Mouse (Mus musculus): ENCODE data around the gene Exosc1.
"Not testable (repeated sequence)": the region's sequence is repeated elsewhere in the genome, so short reads cannot be mapped to it uniquely, and the experiment has no call there.

The Exosc1 gene

GRCm38 (mm10) chr19:41933179-41934086 is at the start of gene Exosc1, which contains the start of gene Zdhhc16:
Exosc1 (minus strand) TSS chr19:41933423.
Zdhhc16 (plus strand) TSS chr19:41933480.
- peak; percentile 98 for DNase-seq

GRCm38 (mm10) chr19:41982791-41983150 is 49.5 kb upstream of the Exosc1 start:
- no peak for DNase-seq

- DNase-seq, result no peak
Observed at GRCm38 (mm10) chr19:41981931-41982790, 48.9 kb upstream of the Exosc1 start.

GRCm38 (mm10) chr19:41981595-41981927 is 48.3 kb upstream of the Exosc1 start, which contains the start of gene Ubtd1:
Ubtd1 (plus strand) TSS chr19:41981763.
- DNase-seq, result no peak

- DNase-seq, result peak; percentile 100
Observed at GRCm38 (mm10) chr19:41980819-41981594, 47.8 kb upstream of the Exosc1 start, which contains the start of gene Mms19. Mms19 (minus strand) TSS chr19:41981157.

- DNase-seq, result no peak
Observed at GRCm38 (mm10) chr19:41980422-41980818, 47.2 kb upstream of the Exosc1 start.

GRCm38 (mm10) chr19:41973891-41974794 is 40.9 kb upstream of the Exosc1 start:
- DNase-seq, result no peak

GRCm38 (mm10) chr19:41969618-41970017 is 36.4 kb upstream of the Exosc1 start:
- DNase-seq, result no peak

- no peak for DNase-seq
Observed at GRCm38 (mm10) chr19:41953574-41953973, 20.4 kb upstream of the Exosc1 start.

GRCm38 (mm10) chr19:41952287-41952686 is 19.1 kb upstream of the Exosc1 start:
- peak; percentile 11 for DNase-seq

GRCm38 (mm10) chr19:41943841-41944240 is 10.6 kb upstream of the Exosc1 start:
- no peak for DNase-seq

GRCm38 (mm10) chr19:41938539-41938938 is 5.3 kb upstream of the Exosc1 start:
- no peak for DNase-seq

- no peak for DNase-seq
Observed at GRCm38 (mm10) chr19:41935921-41936320, 2.7 kb upstream of the Exosc1 start.

- no peak for DNase-seq
Observed at GRCm38 (mm10) chr19:41934124-41934523, 901 bp upstream of the Exosc1 start.

GRCm38 (mm10) chr19:41932686-41933085 is 537 bp downstream of the Exosc1 start:
- DNase-seq, result no peak

GRCm38 (mm10) chr19:41920412-41921067 is 12.7 kb downstream of the Exosc1 start:
- DNase-seq, result no peak

GRCm38 (mm10) chr19:41919471-41919870 is 13.8 kb downstream of the Exosc1 start:
- no peak for DNase-seq

- DNase-seq, result no peak
Observed at GRCm38 (mm10) chr19:41916853-41917252, 16.4 kb downstream of the Exosc1 start.

GRCm38 (mm10) chr19:41915294-41915693 is 17.9 kb downstream of the Exosc1 start:
- DNase-seq, result no peak

GRCm38 (mm10) chr19:41914592-41914882 is 18.7 kb downstream of the Exosc1 start:
- DNase-seq, result not testable (repeated sequence)
